Mouse (Mus musculus) ES-E14 (cell line): Measurements from ENCODE around the gene Sf3a2.

Experiments
- CHD2 ChIP-seq: IDR thresholded peaks from 2 replicates; pipeline ENCODE4 v1.6.1; 2014; ENCODE audit warnings: mild to moderate bottlenecking, low read depth, low read length, inconsistent platforms
- ZC3H11A ChIP-seq: IDR thresholded peaks from 2 replicates; pipeline ENCODE4 v1.6.1; 2012; ENCODE audit warnings: low read depth, mild to moderate bottlenecking, inconsistent platforms, low read length, borderline replicate concordance
- ZNF384 ChIP-seq: IDR thresholded peaks from 2 replicates; pipeline ENCODE4 v1.6.1; 2012; ENCODE audit warnings: low read depth, low read length, inconsistent platforms

DNA sequence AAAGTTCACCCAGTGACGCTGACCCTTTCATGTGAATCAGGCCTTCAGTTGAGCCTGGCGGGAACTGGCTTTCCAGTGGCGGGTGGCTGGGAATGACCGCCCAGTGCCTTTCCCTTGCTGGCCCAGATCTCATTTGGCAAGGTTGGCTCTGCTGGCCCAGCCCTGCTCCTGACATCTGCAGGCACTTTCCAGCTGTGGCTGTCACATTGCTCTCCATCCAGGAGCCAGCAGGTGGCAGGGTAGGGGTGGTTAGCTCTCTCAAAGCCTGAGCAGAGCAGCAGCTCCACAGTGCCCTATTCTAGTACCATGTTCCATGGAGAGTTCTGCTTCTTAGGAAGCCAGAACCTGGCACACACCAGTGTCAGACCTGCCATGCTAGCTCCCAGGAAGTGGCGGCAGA is 40.3 kb upstream of the Sf3a2 start:
- TF ChIP-seq ZNF384 (no peak), ZC3H11A (no peak), CHD2 (no peak)
